Mouse (Mus musculus): ENCODE data around the gene Rsl1d1.

- no peak for TF ChIP-seq EP300 (IDR thresholded peaks at IDR 0.05)
- peak; percentile 39 for TF ChIP-seq CTCF (IDR thresholded peaks at IDR 0.05)
Observed at GRCm38 (mm10) chr16:11154500-11154899, 48.6 kb downstream of the Rsl1d1 start.

Data from lung, postnatal 0 days (tissue).